Mouse (Mus musculus): ENCODE measurements around the gene Aurkc. TPM values are rescaled to one million over a fixed set of nuclear protein-coding genes. Genes with fewer than 3 reads are reported as not detected.
A peak's percentile ranks its signal among the peaks of the same experiment; 100 is the strongest.
"Not testable (repeated sequence)": the region's sequence is repeated elsewhere in the genome, so short reads cannot be mapped to it uniquely, and the experiment has no call there.

Aurkc gene
- polyA plus RNA-seq (2011; ENCODE audit: insufficient read depth, insufficient read length, low read depth, missing spikeins), result 1.6 TPM in 1 of 2 replicates, not detected in the other

DNA sequence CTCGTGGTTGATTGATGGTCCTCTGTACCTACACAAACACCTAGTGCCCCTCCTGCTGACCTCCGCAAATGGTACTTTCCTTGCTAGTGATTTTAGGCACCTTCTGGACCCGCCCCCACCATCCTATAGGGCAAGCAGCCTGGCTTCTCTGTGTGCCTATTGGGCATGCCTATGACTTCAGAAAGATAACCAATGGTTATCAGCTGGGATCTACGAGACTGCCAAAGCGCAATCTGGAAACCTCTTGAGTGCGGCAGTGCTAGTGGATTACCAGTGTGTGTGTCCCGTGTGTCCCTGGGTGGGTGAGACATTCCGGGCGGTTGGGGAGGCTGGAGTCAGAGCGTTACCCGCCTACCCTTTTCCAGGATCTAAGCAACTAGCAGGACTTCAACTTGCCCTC, at the start of gene Aurkc:
Gene Aurkc (plus strand): TSS at position 50 of the 400 bp plus-strand sequence.
- not testable (repeated sequence) for H3K27me3 ChIP-seq (ENCODE audit: control insufficient read depth, insufficient read depth, low read length, poor library complexity, severe bottlenecking); H3K4me1 ChIP-seq (ENCODE audit: control insufficient read depth, insufficient read depth, low read length); H3K9me3 ChIP-seq (replicated peaks; ENCODE audit: control insufficient read depth, insufficient read depth, low read length, poor library complexity, severe bottlenecking); H3K36me3 ChIP-seq (ENCODE audit: control insufficient read depth, insufficient read depth, low read length, poor library complexity, severe bottlenecking); H3K9ac ChIP-seq (ENCODE audit: low read depth, poor library complexity, severe bottlenecking); H3K4me3 ChIP-seq (ENCODE audit: low read depth, low read length); H3K27ac ChIP-seq (ENCODE audit: insufficient read depth, low read length)

DNA sequence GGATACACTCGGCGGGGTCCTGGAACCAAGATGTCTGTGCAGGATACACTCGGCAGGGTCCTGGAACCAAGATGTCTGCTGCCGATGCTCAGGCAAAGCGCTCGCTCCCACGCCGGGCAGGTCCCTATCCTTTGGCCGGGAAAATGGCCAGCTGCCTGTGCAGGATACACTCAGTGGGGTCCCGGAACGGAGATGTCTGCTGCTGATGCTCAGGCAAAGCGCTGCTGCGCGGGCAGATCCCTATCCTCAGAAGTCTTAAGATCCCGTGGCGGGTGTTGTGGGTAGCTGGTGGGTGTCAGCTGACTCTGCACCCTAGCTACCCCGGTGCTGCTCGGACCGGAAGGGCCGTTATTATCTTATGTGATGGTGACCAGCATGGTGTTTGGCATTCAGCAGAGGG, 47.0 kb upstream of the Aurkc start:
- not testable (repeated sequence) for H3K9me3 ChIP-seq (replicated peaks; ENCODE audit: control insufficient read depth, insufficient read depth, low read length, poor library complexity, severe bottlenecking); H3K4me1 ChIP-seq (ENCODE audit: control insufficient read depth, insufficient read depth, low read length); H3K36me3 ChIP-seq (ENCODE audit: control insufficient read depth, insufficient read depth, low read length, poor library complexity, severe bottlenecking); H3K27me3 ChIP-seq (ENCODE audit: control insufficient read depth, insufficient read depth, low read length, poor library complexity, severe bottlenecking); H3K27ac ChIP-seq (ENCODE audit: insufficient read depth, low read length)
- Histone ChIP-seq H3K9ac (ENCODE audit: low read depth, poor library complexity, severe bottlenecking) (peak overlapping the region; percentile 45; the same call in 1 of the 2 replicates), H3K4me3 (ENCODE audit: low read depth, low read length) (peak overlapping the region; percentile 84)

DNA sequence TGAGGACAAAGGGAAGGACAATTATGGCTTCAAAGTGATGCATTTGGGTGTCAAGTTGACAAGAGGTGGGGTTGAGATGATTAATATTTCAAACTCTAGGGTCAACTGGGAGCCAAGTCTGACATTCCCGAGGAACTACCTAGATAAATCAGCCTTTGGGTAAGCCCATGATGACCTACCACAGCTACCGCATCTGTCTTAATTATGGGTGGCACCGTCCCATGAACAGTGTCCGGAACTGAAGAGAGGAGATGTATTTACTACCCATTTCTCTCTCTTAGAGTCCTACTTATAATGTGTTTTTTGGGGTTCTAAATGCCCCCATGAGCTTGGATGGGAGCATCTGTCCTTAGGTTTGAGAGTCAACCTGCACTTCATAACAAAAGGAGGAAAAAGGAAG, 38.5 kb upstream of the Aurkc start:
- Histone ChIP-seq H3K9me3 (replicated peaks; ENCODE audit: control insufficient read depth, insufficient read depth, low read length, poor library complexity, severe bottlenecking) (no peaks in the 10 kb centered on the region), H3K27me3 (ENCODE audit: control insufficient read depth, insufficient read depth, low read length, poor library complexity, severe bottlenecking) (no peaks in the 10 kb centered on the region), H3K36me3 (ENCODE audit: control insufficient read depth, insufficient read depth, low read length, poor library complexity, severe bottlenecking) (no peaks in the 10 kb centered on the region), H3K9ac (ENCODE audit: low read depth, poor library complexity, severe bottlenecking) (no peak overlapping the region), H3K4me1 (ENCODE audit: control insufficient read depth, insufficient read depth, low read length) (no peaks in the 10 kb centered on the region), H3K27ac (ENCODE audit: insufficient read depth, low read length) (no peak overlapping the region), H3K4me3 (ENCODE audit: low read depth, low read length) (no peak overlapping the region)
- TF ChIP-seq EP300 (IDR thresholded peaks at IDR 0.05; ENCODE audit: insufficient read depth, low read depth, low read length) (no peak), POLR2A (IDR thresholded peaks at IDR 0.05; ENCODE audit: insufficient read depth, low read length) (no peak), CTCF (IDR thresholded peaks at IDR 0.05; ENCODE audit: low read depth, low read length) (no peak)

DNA sequence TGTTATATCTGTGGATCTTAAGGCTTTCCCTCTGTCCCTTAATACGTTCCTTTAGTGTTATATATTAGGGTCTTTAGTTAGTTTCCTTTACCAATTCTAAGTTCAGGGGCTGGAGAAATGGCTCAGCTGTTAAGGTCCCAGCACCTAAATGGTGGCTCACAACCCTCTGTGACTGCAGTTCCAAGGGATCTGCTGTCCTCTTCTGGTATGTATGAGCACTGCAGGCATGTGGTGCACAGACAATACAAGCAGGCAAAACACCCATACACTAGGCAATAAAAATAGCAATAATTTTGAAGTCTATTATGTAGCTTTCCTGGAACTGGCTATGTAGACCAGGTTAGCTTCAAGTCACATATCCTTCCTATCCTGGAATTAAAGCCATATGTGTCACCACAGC, 36.5 kb upstream of the Aurkc start:
- TF ChIP-seq POLR2A (IDR thresholded peaks at IDR 0.05; ENCODE audit: insufficient read depth, low read length) (no peak), CTCF (IDR thresholded peaks at IDR 0.05; ENCODE audit: low read depth, low read length) (peak; percentile 49)
- H3K9me3 ChIP-seq (replicated peaks; ENCODE audit: control insufficient read depth, insufficient read depth, low read length, poor library complexity, severe bottlenecking), result no peaks in the 10 kb centered on the region
- H3K36me3 ChIP-seq (ENCODE audit: control insufficient read depth, insufficient read depth, low read length, poor library complexity, severe bottlenecking), result no peaks in the 10 kb centered on the region
- H3K4me1 ChIP-seq (ENCODE audit: control insufficient read depth, insufficient read depth, low read length), result no peaks in the 10 kb centered on the region
- H3K27me3 ChIP-seq (ENCODE audit: control insufficient read depth, insufficient read depth, low read length, poor library complexity, severe bottlenecking), result no peaks in the 10 kb centered on the region
- no peak overlapping the region for H3K27ac ChIP-seq (ENCODE audit: insufficient read depth, low read length)
- no peak overlapping the region for H3K9ac ChIP-seq (ENCODE audit: low read depth, poor library complexity, severe bottlenecking)
- H3K4me3 ChIP-seq (ENCODE audit: low read depth, low read length), result no peak overlapping the region

DNA sequence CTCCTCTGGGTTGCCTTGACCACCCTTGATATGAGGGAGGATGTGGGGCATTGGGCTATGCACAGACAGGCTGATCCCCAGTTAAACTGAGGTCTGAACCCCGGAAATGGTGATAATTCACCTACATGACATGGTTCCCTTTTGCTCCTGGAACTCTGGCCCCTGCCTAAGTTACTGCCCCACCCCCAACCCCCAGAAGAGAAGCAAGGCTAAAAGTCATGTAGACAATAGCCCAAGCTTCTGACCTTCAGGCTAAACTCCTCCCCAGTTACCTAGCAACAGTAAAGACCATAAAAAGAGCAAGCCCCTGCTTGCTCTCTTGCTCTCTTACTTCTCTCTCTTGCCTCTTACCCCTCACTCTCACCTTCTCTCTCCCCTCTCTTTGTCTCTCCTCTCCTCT, 21.5 kb upstream of the Aurkc start:
- Histone ChIP-seq H3K4me3 (ENCODE audit: low read depth, low read length) (no peak overlapping the region), H3K27ac (ENCODE audit: insufficient read depth, low read length) (no peak overlapping the region), H3K9ac (ENCODE audit: low read depth, poor library complexity, severe bottlenecking) (no peak overlapping the region), H3K9me3 (replicated peaks; ENCODE audit: control insufficient read depth, insufficient read depth, low read length, poor library complexity, severe bottlenecking) (no peaks in the 10 kb centered on the region), H3K36me3 (ENCODE audit: control insufficient read depth, insufficient read depth, low read length, poor library complexity, severe bottlenecking) (no peaks in the 10 kb centered on the region), H3K4me1 (ENCODE audit: control insufficient read depth, insufficient read depth, low read length) (no peaks in the 10 kb centered on the region), H3K27me3 (ENCODE audit: control insufficient read depth, insufficient read depth, low read length, poor library complexity, severe bottlenecking) (no peaks in the 10 kb centered on the region)
- TF ChIP-seq CTCF (IDR thresholded peaks at IDR 0.05; ENCODE audit: low read depth, low read length), result no peak
- no peak for TF ChIP-seq EP300 (IDR thresholded peaks at IDR 0.05; ENCODE audit: insufficient read depth, low read depth, low read length)
- TF ChIP-seq POLR2A (IDR thresholded peaks at IDR 0.05; ENCODE audit: insufficient read depth, low read length), result no peak

DNA sequence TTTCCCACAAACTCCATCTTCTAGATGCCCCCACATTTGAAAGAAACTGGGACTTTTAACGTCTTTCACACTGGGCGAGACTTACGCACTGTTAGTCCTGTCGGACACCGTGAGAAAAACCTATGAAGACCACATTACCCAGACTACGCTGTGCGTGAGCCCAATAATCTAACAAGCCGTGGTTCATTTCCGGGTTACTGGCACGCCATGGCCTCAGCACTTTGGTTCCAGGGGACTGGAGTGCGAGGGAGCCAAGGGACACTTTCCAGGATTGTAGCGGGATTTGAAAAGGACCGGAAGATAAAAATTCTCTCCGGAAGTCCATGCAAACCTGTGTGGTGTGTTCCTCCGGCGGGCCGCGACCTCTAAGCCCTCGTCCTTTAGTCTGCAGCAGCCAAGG, 18.2 kb upstream of the Aurkc start:
- Histone ChIP-seq H3K9me3 (replicated peaks; ENCODE audit: control insufficient read depth, insufficient read depth, low read length, poor library complexity, severe bottlenecking) (no peaks in the 10 kb centered on the region), H3K36me3 (ENCODE audit: control insufficient read depth, insufficient read depth, low read length, poor library complexity, severe bottlenecking) (no peaks in the 10 kb centered on the region), H3K4me3 (ENCODE audit: low read depth, low read length) (peak overlapping the region; percentile 29; the same call in 1 of the 2 replicates), H3K9ac (ENCODE audit: low read depth, poor library complexity, severe bottlenecking) (no peak overlapping the region), H3K27ac (ENCODE audit: insufficient read depth, low read length) (no peak overlapping the region), H3K4me1 (ENCODE audit: control insufficient read depth, insufficient read depth, low read length) (no peaks in the 10 kb centered on the region), H3K27me3 (ENCODE audit: control insufficient read depth, insufficient read depth, low read length, poor library complexity, severe bottlenecking) (no peaks in the 10 kb centered on the region)
- TF ChIP-seq CTCF (IDR thresholded peaks at IDR 0.05; ENCODE audit: low read depth, low read length) (no peak), EP300 (IDR thresholded peaks at IDR 0.05; ENCODE audit: insufficient read depth, low read depth, low read length) (no peak), POLR2A (IDR thresholded peaks at IDR 0.05; ENCODE audit: insufficient read depth, low read length) (no peak)

DNA sequence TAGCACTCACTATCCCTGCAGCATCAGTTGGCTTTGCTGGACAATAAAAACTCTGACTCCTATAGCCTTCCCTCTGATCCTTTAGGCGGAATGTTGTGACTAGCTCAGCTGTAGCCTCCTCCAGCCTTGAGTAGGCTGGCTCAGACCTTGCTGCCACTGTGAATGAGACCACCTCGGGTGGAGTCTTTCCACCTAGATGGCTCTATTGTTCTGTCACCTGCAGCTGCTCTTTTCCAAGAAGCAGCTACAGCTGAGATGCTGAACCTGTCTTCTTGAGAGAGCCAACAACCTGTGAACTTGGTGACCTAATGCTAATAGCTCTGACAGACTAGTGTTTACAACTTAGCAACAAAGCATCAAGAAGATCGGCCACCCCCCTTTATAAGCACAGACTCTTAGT, 3.8 kb downstream of the Aurkc start:
- not testable (repeated sequence) for H3K36me3 ChIP-seq (ENCODE audit: control insufficient read depth, insufficient read depth, low read length, poor library complexity, severe bottlenecking); H3K4me1 ChIP-seq (ENCODE audit: control insufficient read depth, insufficient read depth, low read length); H3K4me3 ChIP-seq (ENCODE audit: low read depth, low read length); H3K27ac ChIP-seq (ENCODE audit: insufficient read depth, low read length); H3K9ac ChIP-seq (ENCODE audit: low read depth, poor library complexity, severe bottlenecking); H3K27me3 ChIP-seq (ENCODE audit: control insufficient read depth, insufficient read depth, low read length, poor library complexity, severe bottlenecking); H3K9me3 ChIP-seq (replicated peaks; ENCODE audit: control insufficient read depth, insufficient read depth, low read length, poor library complexity, severe bottlenecking)
- peak; percentile 70 for TF ChIP-seq EP300 (IDR thresholded peaks at IDR 0.05; ENCODE audit: insufficient read depth, low read depth, low read length)

DNA sequence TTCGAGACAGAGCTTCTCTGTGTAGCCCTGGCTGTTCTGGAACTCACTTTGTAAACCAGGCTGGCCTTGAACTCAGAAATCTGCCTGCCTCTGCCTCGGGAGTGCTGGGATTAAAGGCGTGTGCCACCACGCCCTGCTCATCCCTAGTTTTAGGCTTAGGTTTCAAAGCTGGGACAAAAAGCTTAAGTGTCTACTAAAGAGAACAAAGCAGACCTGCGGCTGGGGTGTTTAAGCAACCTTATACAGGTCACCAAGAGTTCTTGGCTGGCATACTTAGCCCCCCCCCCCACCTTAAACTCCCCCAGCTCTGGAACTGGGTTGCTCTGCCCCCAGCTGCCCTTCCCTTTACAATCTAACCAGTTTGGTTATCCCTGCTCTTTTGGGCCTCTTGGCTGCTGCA, 10.3 kb downstream of the Aurkc start:
- not testable (repeated sequence) for H3K4me3 ChIP-seq (ENCODE audit: low read depth, low read length); H3K9me3 ChIP-seq (replicated peaks; ENCODE audit: control insufficient read depth, insufficient read depth, low read length, poor library complexity, severe bottlenecking); H3K27ac ChIP-seq (ENCODE audit: insufficient read depth, low read length); H3K9ac ChIP-seq (ENCODE audit: low read depth, poor library complexity, severe bottlenecking); H3K27me3 ChIP-seq (ENCODE audit: control insufficient read depth, insufficient read depth, low read length, poor library complexity, severe bottlenecking); H3K36me3 ChIP-seq (ENCODE audit: control insufficient read depth, insufficient read depth, low read length, poor library complexity, severe bottlenecking); H3K4me1 ChIP-seq (ENCODE audit: control insufficient read depth, insufficient read depth, low read length)

Measured in ES-Bruce4 (cell line).